Mouse (Mus musculus): ENCODE results near the gene Chl1. TPM values are rescaled to one million over a fixed set of nuclear protein-coding genes. Genes with fewer than 3 reads are reported as not detected.

The Chl1 gene
- polyA plus RNA-seq, 1 experiment from 2014 or later = 2.7 TPM

DNA sequence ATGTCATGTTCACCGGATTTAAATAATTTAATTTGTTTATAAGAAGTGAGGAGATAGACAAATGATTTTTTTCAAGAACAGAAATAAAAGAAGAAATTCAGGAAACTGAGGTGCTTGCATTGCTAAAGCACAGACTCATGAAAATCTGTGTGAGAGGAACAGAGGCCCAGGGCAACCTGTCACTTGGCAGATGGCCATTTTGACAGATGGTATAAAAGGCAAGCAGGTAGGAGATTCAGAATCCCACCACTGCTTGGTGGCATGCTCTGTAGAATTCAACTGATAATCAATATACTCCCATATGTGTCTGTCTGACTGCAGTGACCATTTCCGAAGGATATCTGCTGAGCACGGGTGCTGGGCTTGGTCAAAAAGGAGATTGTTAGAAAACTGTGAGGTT lies 162.7 kb downstream of the Chl1 start:
- Histone ChIP-seq H3K4me3 (ENCODE audit: low read length) (no peak overlapping the region), H3K4me2 (ENCODE audit: low read depth, low read length) (no peak overlapping the region), H3K9ac (ENCODE audit: low read depth, low read length) (no peak overlapping the region), H3K36me3 (ENCODE audit: control insufficient read depth, insufficient read depth, low read length) (no peaks in the 10 kb centered on the region), H3K27ac (ENCODE audit: low read length) (no peak overlapping the region), H3K9me3 (ENCODE audit: control insufficient read depth, low read length) (no peaks in the 10 kb centered on the region), H3K4me1 (ENCODE audit: control insufficient read depth, insufficient read depth, low read length) (no peaks in the 10 kb centered on the region), H3K27me3 (replicated peaks; ENCODE audit: control insufficient read depth, insufficient read depth, low read length) (no peaks in the 10 kb centered on the region)
- ATAC-seq = no peak
- WGBS = 91% methylated on average over 3 of the region's 3 CpGs

DNA sequence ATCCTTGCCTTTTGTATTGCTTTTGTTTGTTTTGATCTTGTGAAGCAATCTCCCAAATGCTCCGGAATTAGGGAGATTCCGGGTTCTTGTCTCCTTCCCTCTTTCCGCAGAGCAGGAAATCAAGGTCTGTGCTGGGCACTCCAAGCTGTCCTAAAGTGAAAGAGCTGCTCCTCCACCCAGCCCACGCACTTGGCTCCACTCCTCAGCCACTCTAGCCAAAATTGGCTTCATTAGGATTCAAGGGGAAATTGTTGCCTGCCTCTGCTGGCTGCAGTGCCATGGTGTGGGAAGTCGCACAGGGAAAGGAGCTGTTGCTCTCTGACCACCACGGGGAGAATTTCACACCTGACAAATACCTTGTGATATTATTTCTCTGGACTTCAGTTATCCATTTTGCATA lies 163.9 kb downstream of the Chl1 start:
- Histone ChIP-seq H3K27me3 (replicated peaks; ENCODE audit: control insufficient read depth, insufficient read depth, low read length) (no peaks in the 10 kb centered on the region), H3K4me3 (ENCODE audit: low read length) (no peak overlapping the region), H3K9me3 (ENCODE audit: control insufficient read depth, low read length) (no peaks in the 10 kb centered on the region), H3K4me2 (ENCODE audit: low read depth, low read length) (no peak overlapping the region), H3K4me1 (ENCODE audit: control insufficient read depth, insufficient read depth, low read length) (no peaks in the 10 kb centered on the region), H3K27ac (ENCODE audit: low read length) (no peak overlapping the region), H3K36me3 (ENCODE audit: control insufficient read depth, insufficient read depth, low read length) (no peaks in the 10 kb centered on the region), H3K9ac (ENCODE audit: low read depth, low read length) (no peak overlapping the region)
- WGBS = 67% methylated on average over 6 of the region's 6 CpGs
- no peak for ATAC-seq

DNA sequence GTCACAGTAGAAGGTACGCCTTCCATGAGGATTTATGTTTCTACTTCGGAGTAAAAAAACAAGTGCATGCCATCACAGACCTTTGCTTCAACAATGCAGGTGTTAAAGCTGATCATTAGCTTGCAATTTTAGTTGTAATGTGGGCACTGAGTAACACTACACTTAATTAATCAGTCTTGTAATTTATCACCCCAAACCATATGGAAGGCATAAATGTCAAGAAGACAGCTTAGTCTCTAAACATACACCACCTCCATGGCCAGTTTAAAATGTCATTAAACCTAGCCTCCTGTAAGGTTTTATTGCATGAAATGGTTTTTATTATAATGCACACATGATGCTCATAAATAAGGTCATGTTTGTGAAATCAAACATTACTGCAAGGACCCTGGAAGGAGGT lies 164.8 kb downstream of the Chl1 start:
- Histone ChIP-seq H3K4me1 (ENCODE audit: control insufficient read depth, insufficient read depth, low read length) (no peaks in the 10 kb centered on the region), H3K9me3 (ENCODE audit: control insufficient read depth, low read length) (no peaks in the 10 kb centered on the region), H3K4me3 (ENCODE audit: low read length) (no peak overlapping the region), H3K9ac (ENCODE audit: low read depth, low read length) (no peak overlapping the region), H3K36me3 (ENCODE audit: control insufficient read depth, insufficient read depth, low read length) (no peaks in the 10 kb centered on the region), H3K27me3 (replicated peaks; ENCODE audit: control insufficient read depth, insufficient read depth, low read length) (no peaks in the 10 kb centered on the region), H3K27ac (ENCODE audit: low read length) (no peak overlapping the region), H3K4me2 (ENCODE audit: low read depth, low read length) (no peak overlapping the region)
- WGBS = 83% methylated on average over 2 of the region's 2 CpGs
- ATAC-seq = no peak

DNA sequence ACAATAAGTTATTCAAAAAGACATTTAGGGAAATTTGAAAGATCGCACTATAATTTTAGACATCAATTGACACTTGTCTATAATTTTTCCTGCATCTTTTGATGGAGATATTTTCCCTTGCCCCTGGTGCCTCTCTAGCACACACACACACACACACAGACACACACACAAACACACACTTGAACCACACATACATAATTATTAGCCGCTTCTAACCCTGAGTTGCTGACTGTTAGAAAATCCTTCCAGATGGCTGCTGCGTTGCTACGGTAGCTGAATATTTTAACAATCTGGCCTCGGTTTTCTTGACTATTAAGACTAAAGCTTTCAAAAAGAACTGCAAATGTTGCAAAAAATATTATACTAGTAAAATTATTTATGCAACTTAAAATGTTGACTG lies 166.3 kb downstream of the Chl1 start:
- H3K4me1 ChIP-seq (ENCODE audit: control insufficient read depth, insufficient read depth, low read length) = no peaks in the 10 kb centered on the region
- H3K9ac ChIP-seq (ENCODE audit: low read depth, low read length) = no peak overlapping the region
- no peak for ATAC-seq
- no peaks in the 10 kb centered on the region for H3K36me3 ChIP-seq (ENCODE audit: control insufficient read depth, insufficient read depth, low read length)
- no peak overlapping the region for H3K4me3 ChIP-seq (ENCODE audit: low read length)
- H3K4me2 ChIP-seq (ENCODE audit: low read depth, low read length) = no peak overlapping the region
- WGBS = 65% methylated on average over 5 of the region's 5 CpGs
- H3K27ac ChIP-seq (ENCODE audit: low read length) = no peak overlapping the region
- H3K27me3 ChIP-seq (replicated peaks; ENCODE audit: control insufficient read depth, insufficient read depth, low read length) = no peaks in the 10 kb centered on the region
- no peaks in the 10 kb centered on the region for H3K9me3 ChIP-seq (ENCODE audit: control insufficient read depth, low read length)

DNA sequence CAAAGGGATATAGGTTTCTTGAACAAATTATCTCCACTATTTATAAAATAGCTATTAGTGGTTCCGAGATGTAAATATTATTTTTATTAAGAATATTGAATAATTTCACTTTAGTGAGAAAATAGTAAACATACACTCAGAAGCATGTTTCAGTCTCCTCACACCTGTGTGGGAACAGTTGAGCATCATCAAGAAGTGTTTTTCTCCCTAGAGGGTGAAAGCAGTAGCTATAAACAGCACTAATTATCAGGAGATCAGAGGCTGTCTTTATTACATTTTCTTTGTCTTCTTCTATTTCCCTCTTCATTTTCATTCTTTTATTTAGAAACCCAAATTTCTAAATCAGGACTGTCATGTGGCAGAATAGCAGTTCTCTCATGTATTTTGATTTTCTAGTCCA lies 166.7 kb downstream of the Chl1 start:
- no peaks in the 10 kb centered on the region for H3K9me3 ChIP-seq (ENCODE audit: control insufficient read depth, low read length)
- H3K4me2 ChIP-seq (ENCODE audit: low read depth, low read length) = no peak overlapping the region
- no peak for ATAC-seq
- no peaks in the 10 kb centered on the region for H3K4me1 ChIP-seq (ENCODE audit: control insufficient read depth, insufficient read depth, low read length)
- H3K36me3 ChIP-seq (ENCODE audit: control insufficient read depth, insufficient read depth, low read length) = no peaks in the 10 kb centered on the region
- H3K27me3 ChIP-seq (replicated peaks; ENCODE audit: control insufficient read depth, insufficient read depth, low read length) = no peaks in the 10 kb centered on the region
- 80% methylated on average over 1 of the region's 1 CpGs for WGBS
- H3K4me3 ChIP-seq (ENCODE audit: low read length) = no peak overlapping the region
- no peak overlapping the region for H3K27ac ChIP-seq (ENCODE audit: low read length)
- H3K9ac ChIP-seq (ENCODE audit: low read depth, low read length) = no peak overlapping the region

DNA sequence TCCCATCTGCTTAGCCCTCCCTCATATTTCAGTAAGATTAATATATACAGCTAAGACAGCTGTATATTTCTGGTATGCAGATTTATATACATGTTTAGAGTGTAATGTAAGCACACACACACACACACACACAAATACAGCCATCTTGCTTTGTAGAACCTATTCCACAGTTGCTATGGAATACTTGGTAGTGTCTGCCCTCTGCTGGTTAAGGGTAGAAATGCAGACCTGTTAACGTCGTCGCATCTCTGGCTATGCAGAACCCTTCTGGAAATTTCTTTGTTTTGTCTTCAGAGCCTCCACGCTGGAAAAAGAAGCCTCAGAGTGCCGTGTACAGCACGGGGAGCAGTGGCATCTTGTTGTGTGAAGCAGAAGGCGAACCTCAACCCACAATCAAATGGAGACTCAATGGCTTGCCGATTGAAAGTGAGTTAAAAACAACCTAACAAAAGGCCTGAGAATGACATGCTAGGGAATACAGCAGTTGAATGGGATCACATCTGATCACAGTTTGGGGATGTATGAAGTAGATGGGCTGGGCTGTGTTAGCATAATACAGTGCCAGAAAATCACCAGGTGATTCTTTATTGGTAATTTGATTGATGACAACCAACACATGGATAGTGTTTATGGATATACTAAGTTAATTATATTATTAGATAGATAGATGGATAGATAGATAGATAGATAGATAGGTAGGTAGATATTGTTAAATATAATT lies 172.6 kb downstream of the Chl1 start:
- Histone ChIP-seq H3K27ac (ENCODE audit: low read length) (no peak overlapping the region), H3K4me2 (ENCODE audit: low read depth, low read length) (no peak overlapping the region), H3K4me3 (ENCODE audit: low read length) (no peak overlapping the region), H3K27me3 (replicated peaks; ENCODE audit: control insufficient read depth, insufficient read depth, low read length) (no peaks in the 10 kb centered on the region), H3K4me1 (ENCODE audit: control insufficient read depth, insufficient read depth, low read length) (no peaks in the 10 kb centered on the region), H3K9ac (ENCODE audit: low read depth, low read length) (no peak overlapping the region), H3K36me3 (ENCODE audit: control insufficient read depth, insufficient read depth, low read length) (no peaks in the 10 kb centered on the region), H3K9me3 (ENCODE audit: control insufficient read depth, low read length) (no peaks in the 10 kb centered on the region)
- peak; percentile 87 for ATAC-seq
- 13% methylated on average over 8 of the region's 8 CpGs for WGBS

DNA sequence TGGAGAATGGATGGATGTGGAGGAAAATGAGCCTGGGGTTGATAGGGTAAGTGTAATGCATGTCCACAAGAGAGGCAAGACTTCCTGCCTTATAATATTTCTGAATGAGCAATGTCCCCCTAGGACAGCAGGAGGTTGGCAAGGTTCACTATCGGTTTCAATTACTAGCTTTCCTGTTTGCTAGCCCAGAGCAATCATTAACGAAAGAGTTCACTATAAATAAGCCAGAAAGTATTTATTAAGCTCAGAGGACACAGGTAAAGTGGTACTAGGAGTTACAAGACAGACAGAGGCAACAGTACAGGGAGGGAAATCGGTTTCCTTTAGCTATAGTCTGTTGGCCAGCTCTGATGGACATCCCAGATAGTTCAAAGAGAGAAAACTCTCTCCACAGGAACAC lies 182.1 kb downstream of the Chl1 start:
- no peak for ATAC-seq
- Histone ChIP-seq H3K4me2 (ENCODE audit: low read depth, low read length) (no peak overlapping the region), H3K27ac (ENCODE audit: low read length) (no peak overlapping the region), H3K9me3 (ENCODE audit: control insufficient read depth, low read length) (no peaks in the 10 kb centered on the region), H3K9ac (ENCODE audit: low read depth, low read length) (no peak overlapping the region), H3K27me3 (replicated peaks; ENCODE audit: control insufficient read depth, insufficient read depth, low read length) (no peaks in the 10 kb centered on the region), H3K36me3 (ENCODE audit: control insufficient read depth, insufficient read depth, low read length) (no peaks in the 10 kb centered on the region), H3K4me1 (ENCODE audit: control insufficient read depth, insufficient read depth, low read length) (no peaks in the 10 kb centered on the region), H3K4me3 (ENCODE audit: low read length) (no peak overlapping the region)
- 66% methylated on average over 3 of the region's 3 CpGs for WGBS

DNA sequence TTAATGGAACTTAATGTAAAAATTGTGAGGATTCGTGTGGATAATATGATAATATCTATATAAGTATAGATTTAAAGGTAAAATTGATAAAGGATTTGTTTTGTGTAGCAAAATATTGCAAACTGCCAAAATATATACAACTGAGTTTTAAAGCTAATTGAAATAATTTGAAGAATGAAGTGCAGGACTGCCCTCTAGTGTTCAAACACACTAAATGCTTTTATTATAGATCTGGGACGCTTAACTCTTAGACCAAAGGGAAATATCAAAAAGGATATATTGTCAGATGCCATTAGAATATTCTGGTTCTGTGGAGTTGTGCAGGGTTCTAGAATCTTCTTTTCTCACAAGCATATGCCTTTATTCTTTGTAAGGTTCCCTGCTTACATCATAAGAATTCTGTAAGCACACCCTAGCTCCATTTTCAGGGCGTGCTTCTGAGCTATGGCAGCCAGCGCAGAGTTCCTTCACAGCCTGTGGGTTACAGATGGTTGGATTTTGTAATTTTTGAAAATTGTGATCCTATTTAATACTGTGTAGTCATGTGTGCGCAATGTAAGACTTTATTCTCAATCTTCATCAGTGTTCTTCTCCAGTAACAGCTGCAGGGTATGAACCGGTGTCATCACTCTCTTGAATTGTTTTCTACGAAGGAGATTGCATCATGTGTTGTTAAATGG lies 187.1 kb downstream of the Chl1 start:
- H3K27ac ChIP-seq (ENCODE audit: low read length) = no peak overlapping the region
- no peaks in the 10 kb centered on the region for H3K4me1 ChIP-seq (ENCODE audit: control insufficient read depth, insufficient read depth, low read length)
- ATAC-seq = no peak
- no peak overlapping the region for H3K4me3 ChIP-seq (ENCODE audit: low read length)
- H3K36me3 ChIP-seq (ENCODE audit: control insufficient read depth, insufficient read depth, low read length) = no peaks in the 10 kb centered on the region
- no peak overlapping the region for H3K4me2 ChIP-seq (ENCODE audit: low read depth, low read length)
- no peaks in the 10 kb centered on the region for H3K9me3 ChIP-seq (ENCODE audit: control insufficient read depth, low read length)
- H3K9ac ChIP-seq (ENCODE audit: low read depth, low read length) = no peak overlapping the region
- 60% methylated on average over 7 of the region's 7 CpGs for WGBS
- no peaks in the 10 kb centered on the region for H3K27me3 ChIP-seq (replicated peaks; ENCODE audit: control insufficient read depth, insufficient read depth, low read length)

DNA sequence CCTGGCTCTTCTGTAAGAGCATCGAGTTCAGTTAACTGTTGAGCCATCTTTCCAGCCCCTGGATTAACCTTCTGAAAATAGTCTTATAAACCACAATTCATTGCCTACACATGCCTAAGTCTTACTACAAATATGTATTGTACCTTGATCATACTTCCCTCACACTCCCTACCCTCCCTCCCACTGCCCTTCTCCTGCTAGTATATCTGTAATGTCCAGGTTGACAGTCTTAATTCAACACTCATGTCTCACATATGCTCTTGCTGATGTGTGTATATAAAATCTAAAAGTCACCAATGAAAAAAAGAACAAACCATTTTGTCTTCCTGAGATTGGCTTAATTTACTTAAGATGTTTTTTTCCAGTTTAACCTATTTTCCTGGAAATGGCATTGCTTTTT lies 189.1 kb downstream of the Chl1 start:
- Histone ChIP-seq H3K9ac (ENCODE audit: low read depth, low read length) (no peak overlapping the region), H3K4me3 (ENCODE audit: low read length) (no peak overlapping the region), H3K27me3 (replicated peaks; ENCODE audit: control insufficient read depth, insufficient read depth, low read length) (no peaks in the 10 kb centered on the region), H3K36me3 (ENCODE audit: control insufficient read depth, insufficient read depth, low read length) (no peaks in the 10 kb centered on the region), H3K9me3 (ENCODE audit: control insufficient read depth, low read length) (no peaks in the 10 kb centered on the region), H3K4me2 (ENCODE audit: low read depth, low read length) (no peak overlapping the region), H3K4me1 (ENCODE audit: control insufficient read depth, insufficient read depth, low read length) (no peaks in the 10 kb centered on the region), H3K27ac (ENCODE audit: low read length) (no peak overlapping the region)
- 67% methylated on average over 1 of the region's 1 CpGs for WGBS
- ATAC-seq = no peak

DNA sequence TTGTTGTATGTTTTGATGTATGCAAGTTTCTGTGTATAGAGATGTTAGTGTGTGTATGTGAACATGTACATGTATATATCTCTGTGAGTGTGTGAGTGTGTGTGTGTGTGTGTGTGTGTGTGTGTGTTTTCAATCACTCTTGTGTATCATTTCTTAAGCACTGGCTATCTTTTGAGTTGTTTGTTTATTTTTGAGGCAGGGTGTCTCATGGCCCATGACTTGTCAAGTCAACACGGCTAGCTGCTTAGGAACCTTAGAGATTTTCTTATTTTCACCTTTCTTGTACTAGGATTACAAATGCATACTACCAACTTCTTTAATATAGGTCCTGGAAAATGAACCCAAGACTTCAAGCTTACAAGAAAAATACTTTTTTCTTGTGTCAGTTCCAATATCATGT lies 189.5 kb downstream of the Chl1 start:
- Histone ChIP-seq H3K9ac (ENCODE audit: low read depth, low read length) (no peak overlapping the region), H3K27ac (ENCODE audit: low read length) (no peak overlapping the region), H3K27me3 (replicated peaks; ENCODE audit: control insufficient read depth, insufficient read depth, low read length) (no peaks in the 10 kb centered on the region), H3K4me2 (ENCODE audit: low read depth, low read length) (no peak overlapping the region), H3K9me3 (ENCODE audit: control insufficient read depth, low read length) (no peaks in the 10 kb centered on the region), H3K4me1 (ENCODE audit: control insufficient read depth, insufficient read depth, low read length) (no peaks in the 10 kb centered on the region), H3K4me3 (ENCODE audit: low read length) (no peak overlapping the region), H3K36me3 (ENCODE audit: control insufficient read depth, insufficient read depth, low read length) (no peaks in the 10 kb centered on the region)
- no peak for ATAC-seq
- WGBS = 69% methylated on average over 1 of the region's 1 CpGs

All from intestine, embryonic 16.5 days (tissue).